ENCODE assay signal across 8 mouse cellular contexts in genomic region chr14:118136744-118137452, GRCm38 (mm10). TPM values are rescaled to one million over a fixed set of nuclear protein-coding genes. Genes with fewer than 3 reads are reported as not detected.
A peak's percentile ranks its signal among the peaks of the same experiment; 100 is the strongest.
DNase-seq lines count a peak whose midpoint lies in the region; ATAC-seq and TF ChIP-seq lines count a peak whose summit lies in the region.

Gene Gpr180, plus strand, starts transcription at chr14:118137158.

- peak; percentile 98 for ATAC-seq in forebrain, postnatal 0 days
- peak; percentile 97 for ATAC-seq in lung, embryonic 15.5 days (ENCODE audit: borderline replicate concordance, extremely low read depth, low FRiP score, low TSS enrichment)

- TF ChIP-seq POLR2A in MEL (IDR thresholded peaks at IDR 0.05; ENCODE audit: control insufficient read depth in 1 of 2, insufficient read depth in 1 of 2, low read depth in 1 of 2, low read length in 2 of 2, poor library complexity in 1 of 2): peak; percentile 55 to 75; a peak in 3 of 4 replicates
- TF ChIP-seq POLR2A in cerebellum, adult 2 months (IDR thresholded peaks at IDR 0.05; ENCODE audit: borderline replicate concordance, insufficient read depth, low read length): peak; percentile 62; the same call in 1 of the 2 replicates

- peak within 1 kb of the TSS; percentile 93 for H3K9ac ChIP-seq in MEL (ENCODE audit: control insufficient read depth, low read depth, low read length, poor library complexity, severe bottlenecking)
- peak within 1 kb of the TSS; percentile 73 for H3K9ac ChIP-seq in forebrain, postnatal 0 days
- H3K9ac ChIP-seq in lung, embryonic 15.5 days: peak within 1 kb of the TSS; percentile 84

- no peaks in the 10 kb centered on the region for H3K9me3 ChIP-seq in MEL (replicated peaks; ENCODE audit: insufficient read depth, low read length)
- H3K9me3 ChIP-seq in forebrain, postnatal 0 days (ENCODE audit: low read length): no peaks in the 10 kb centered on the region
- no peaks in the 10 kb centered on the region for H3K9me3 ChIP-seq in lung, embryonic 15.5 days

- no peaks in the 10 kb centered on the region for H3K27me3 ChIP-seq in MEL (ENCODE audit: control insufficient read depth in 1 of 2, insufficient read depth in 2 of 2, low read length in 2 of 2)
- no peaks in the 10 kb centered on the region for H3K27me3 ChIP-seq in cerebellum, adult 2 months (ENCODE audit: control insufficient read depth, insufficient read depth, low read length)
- H3K27me3 ChIP-seq in forebrain, postnatal 0 days (ENCODE audit: insufficient read depth, low read length): no peaks in the 10 kb centered on the region
- H3K27me3 ChIP-seq in lung, embryonic 15.5 days: no peaks in the 10 kb centered on the region; the same call in 1 of the 2 replicates

- peak; percentile 93 for DNase-seq in MEL (ENCODE audit: low read depth, low spot score)
- DNase-seq in cerebellum, adult 2 months: peak; percentile 98
- DNase-seq in forebrain, postnatal 0 days: peak; percentile 98
- DNase-seq in heart, postnatal 4 days: peak; percentile 98
- peak; percentile 92 to 96 for DNase-seq in layer of hippocampus, adult 8-10 months (ENCODE audit: low spot score in 2 of 2)
- DNase-seq in ovary, adult 18-20 months (ENCODE audit: low spot score): peak; percentile 93
- DNase-seq in thymus, postnatal 0 days (ENCODE audit: low spot score): peak; percentile 95

- H3K4me3 ChIP-seq in MEL (ENCODE audit: control insufficient read depth in 1 of 2, insufficient read depth in 1 of 2, low read depth in 2 of 2, low read length in 2 of 2): peak within 1 kb of the TSS; percentile 81 to 86
- H3K4me3 ChIP-seq in cerebellum, adult 2 months (replicated peaks; ENCODE audit: insufficient read depth, low read depth, low read length): peak within 1 kb of the TSS; percentile 69
- H3K4me3 ChIP-seq in forebrain, postnatal 0 days (ENCODE audit: low read depth, low read length): peak within 1 kb of the TSS; percentile 76
- H3K4me3 ChIP-seq in lung, embryonic 15.5 days: peak within 1 kb of the TSS; percentile 90

- peaks cover 0 to 8% of the 10 kb centered on the region in 2 experiments; a peak in 2 of 4 replicates for H3K36me3 ChIP-seq in MEL (ENCODE audit: control insufficient read depth in 1 of 2, insufficient read depth in 2 of 2, low read length in 2 of 2)
- peaks cover 17% of the 10 kb centered on the region for H3K36me3 ChIP-seq in forebrain, postnatal 0 days (ENCODE audit: insufficient read depth)
- peaks cover 25% of the 10 kb centered on the region for H3K36me3 ChIP-seq in lung, embryonic 15.5 days

- no peak for TF ChIP-seq RAD21 in MEL (IDR thresholded peaks at IDR 0.05; ENCODE audit: low read depth, low read length)

- peak within 1 kb of the TSS; percentile 59 for H3K27ac ChIP-seq in MEL (ENCODE audit: control insufficient read depth, low read depth, low read length)
- peak within 1 kb of the TSS; percentile 44 for H3K27ac ChIP-seq in cerebellum, adult 2 months (ENCODE audit: insufficient read depth, low read length)
- peak within 1 kb of the TSS; percentile 70 for H3K27ac ChIP-seq in forebrain, postnatal 0 days (ENCODE audit: low read depth, low read length)
- H3K27ac ChIP-seq in lung, embryonic 15.5 days: peak within 1 kb of the TSS; percentile 69

- peaks cover 6% of the 10 kb centered on the region for H3K79me2 ChIP-seq in MEL (ENCODE audit: control insufficient read depth, insufficient read depth, low read length, poor library complexity)

- H3K4me2 ChIP-seq in forebrain, postnatal 0 days (ENCODE audit: low read depth): peak within 1 kb of the TSS; percentile 64
- H3K4me2 ChIP-seq in lung, embryonic 15.5 days: peak within 1 kb of the TSS; percentile 87

- H3K4me1 ChIP-seq in MEL (ENCODE audit: control insufficient read depth in 1 of 2, insufficient read depth in 2 of 2, low read length in 2 of 2): peaks cover 0 to 6% of the 10 kb centered on the region in 2 experiments; a peak in 1 of 4 replicates
- no peaks in the 10 kb centered on the region; the same call in 1 of the 2 replicates for H3K4me1 ChIP-seq in cerebellum, adult 2 months (ENCODE audit: control insufficient read depth, insufficient read depth, low read length)
- peaks cover 10% of the 10 kb centered on the region for H3K4me1 ChIP-seq in forebrain, postnatal 0 days (ENCODE audit: insufficient read depth)
- peaks cover 15% of the 10 kb centered on the region for H3K4me1 ChIP-seq in lung, embryonic 15.5 days

- TF ChIP-seq EP300 in MEL (IDR thresholded peaks at IDR 0.05; ENCODE audit: low read depth in 1 of 2, low read length in 2 of 2): no peak

- under 1% methylated on average over 61 of the region's 77 CpGs for WGBS in cerebellum, adult 2 months
- WGBS in forebrain, postnatal 0 days: 4% methylated on average over 73 of the region's 77 CpGs
- 0% methylated on average over 63 of the region's 77 CpGs for WGBS in lung, embryonic 15.5 days

- TF ChIP-seq CTCF in MEL (IDR thresholded peaks at IDR 0.05 in 2 of 3, conservative IDR thresholded peaks at IDR 0.05 in 1 of 3; ENCODE audit: control insufficient read depth in 1 of 3, insufficient read depth in 1 of 3, low read depth in 2 of 3, low read length in 3 of 3, poor library complexity in 1 of 3, severe bottlenecking in 1 of 3): no peak
- no peak for TF ChIP-seq CTCF in cerebellum, adult 2 months (IDR thresholded peaks at IDR 0.05; ENCODE audit: borderline replicate concordance, insufficient read depth, low read depth, low read length)
- TF ChIP-seq CTCF in forebrain, postnatal 0 days (IDR thresholded peaks at IDR 0.05; ENCODE audit: low read depth): no peak

TF ChIP-seq in MEL, 35 proteins besides CTCF, POLR2A, EP300 and RAD21:
- TF ChIP-seq SMC3 (IDR thresholded peaks at IDR 0.05; ENCODE audit: low read depth, low read length) (no peak), SIN3A (IDR thresholded peaks at IDR 0.05; ENCODE audit: low read length) (peak; percentile 96), MAX (IDR thresholded peaks at IDR 0.05; ENCODE audit: low read length) (peak; percentile 95), MXI1 (IDR thresholded peaks at IDR 0.05; ENCODE audit: low read depth, low read length) (peak; percentile 94), TAL1 (IDR thresholded peaks at IDR 0.05; ENCODE audit: low read length) (no peak), MYC (IDR thresholded peaks at IDR 0.05; ENCODE audit: low read depth, low read length) (peak; percentile 66; the same call in 1 of the 2 replicates), TCF12 (IDR thresholded peaks at IDR 0.05; ENCODE audit: low read depth, low read length) (0 out of 2 replicates have a peak, but pooled peaks have one; percentile 3), NELFE (IDR thresholded peaks at IDR 0.05; ENCODE audit: low read depth, low read length) (peak; percentile 56), CHD1 (IDR thresholded peaks at IDR 0.05; ENCODE audit: low read depth, low read length) (no peak), GABPA (IDR thresholded peaks at IDR 0.05; ENCODE audit: low read depth, low read length) (no peak), NRF1 (IDR thresholded peaks at IDR 0.05; ENCODE audit: insufficient read depth, low read depth, low read length, poor library complexity, severe bottlenecking) (peak; percentile 78), ETS1 (IDR thresholded peaks at IDR 0.05; ENCODE audit: low read depth, low read length) (0 out of 2 replicates have a peak, but pooled peaks have one; percentile 31), HCFC1 (IDR thresholded peaks at IDR 0.05; ENCODE audit: low read depth, low read length) (peak; percentile 59), POLR2AphosphoS5 (IDR thresholded peaks at IDR 0.05; ENCODE audit: borderline replicate concordance, low read depth, low read length) (no peak), BHLHE40 (IDR thresholded peaks at IDR 0.05; ENCODE audit: borderline replicate concordance, low read depth, low read length) (peak; percentile 20; the same call in 1 of the 2 replicates), RCOR1 (IDR thresholded peaks at IDR 0.05; ENCODE audit: low read depth, low read length) (no peak)

RNA-seq across cellular contexts. Expression of gene Gpr180, which starts in this region (rescaled TPM):
- 10.9 and 14.8 TPM in 2 replicates for total RNA-seq in MEL (2012; rRNA removed)
- 10 to 100 TPM in 1 of 2 experiments, not detected in 1; 12.6 TPM for polyA plus RNA-seq in MEL (2012; ENCODE audit: insufficient read depth in 1 of 2, insufficient read length in 2 of 2, low read depth in 1 of 2, low replicate concordance in 2 of 2, missing spikeins in 1 of 2)
- 37.6 and 38.7 TPM in 2 replicates for polyA plus RNA-seq in cerebellum, adult 2 months (2012; rRNA removed)
- 33.4 and 37.7 TPM in 2 replicates for total RNA-seq in forebrain, postnatal 0 days (2014; rRNA removed)
- 37.5 and 38.2 TPM in 2 replicates for polyA plus RNA-seq in forebrain, postnatal 0 days (2015; fragmentation: Nextera tagmentation; extraction: Ambion mirVana)
- 10 to 100 TPM; 29.2 to 32.8 TPM for total RNA-seq in heart, postnatal 4 days (2021)
- total RNA-seq in layer of hippocampus, adult 8-10 months (2022): 10 to 100 TPM; 22.0 to 25.2 (median 23.0) TPM
- 60.6 and 60.8 TPM in 2 replicates for polyA plus RNA-seq in lung, embryonic 15.5 days (2015; fragmentation: Nextera tagmentation; extraction: Ambion mirVana)
- polyA plus RNA-seq in thymus, postnatal 0 days (2015; fragmentation: Nextera tagmentation; extraction: Ambion mirVana): 21.7 and 23.1 TPM in 2 replicates

Comparison
In these comparisons a context has a peak if more than half of its experiments do, and no peak if none do; other contexts are left out.
1. Peak in every context shown above with its lines: DNase-seq, ATAC-seq, H3K4me3 ChIP-seq and H3K27ac ChIP-seq.